ENCODE assay signal across 8 mouse cellular contexts in genomic region chr11:30165861-30166550, GRCm38 (mm10).
DNase-seq lines count a peak whose midpoint lies in the region; TF ChIP-seq lines count a peak whose summit lies in the region.

No protein-coding gene starts in this region.

- no peaks in the 10 kb centered on the region for H3K36me3 ChIP-seq in spleen, adult 2 months (ENCODE audit: control insufficient read depth, insufficient read depth, low read length)

- WGBS in spleen, adult 2 months, result 20% methylated on average over 5 of the region's 5 CpGs

- TF ChIP-seq CTCF in spleen, adult 2 months (IDR thresholded peaks at IDR 0.05; ENCODE audit: extremely low read depth, insufficient read depth, insufficient read length, insufficient replicate concordance), result no peak

- DNase-seq in spleen, adult 2 months (ENCODE audit: low read depth in 1 of 2, low spot score in 2 of 2), result no peak
- DNase-seq in spleen, adult 12 weeks (ENCODE audit: low spot score), result no peak
- peak; percentile 30 for DNase-seq in induced T-regulatory cell, adult 2 months (ENCODE audit: low read depth)
- peak; percentile 49 for DNase-seq in lung, postnatal 10 days
- no peak for DNase-seq in cerebellum, adult 9-11 months
- DNase-seq in ovary, postnatal 10 days (ENCODE audit: low spot score), result no peak
- DNase-seq in adrenal gland, adult 2 months, result no peak
- DNase-seq in adipocyte (ENCODE audit: low spot score), result no peak

- H3K4me3 ChIP-seq in spleen, adult 2 months (ENCODE audit: extremely low read depth, insufficient read depth, insufficient read length), result no peak overlapping the region

- H3K4me1 ChIP-seq in spleen, adult 2 months (ENCODE audit: control insufficient read depth, insufficient read depth, insufficient read length), result peaks cover 20% of the 10 kb centered on the region

- H3K27me3 ChIP-seq in spleen, adult 2 months (ENCODE audit: control insufficient read depth, insufficient read depth, low read length), result no peaks in the 10 kb centered on the region

- peak overlapping the region; percentile 61; the same call in 1 of the 2 replicates for H3K27ac ChIP-seq in spleen, adult 2 months (ENCODE audit: insufficient read depth, low read length)

- no peak for TF ChIP-seq POLR2A in spleen, adult 2 months (IDR thresholded peaks at IDR 0.05; ENCODE audit: low read depth, low read length)

Comparison
In these comparisons a context has a peak if more than half of its experiments do, and no peak if none do; other contexts are left out.
1. DNase-seq: peak in induced T-regulatory cell, adult 2 months (single experiment) and lung, postnatal 10 days (single experiment); none in spleen, adult 2 months (0 of 2), spleen, adult 12 weeks (single experiment), cerebellum, adult 9-11 months (single experiment), ovary, postnatal 10 days (single experiment), adrenal gland, adult 2 months (single experiment) and adipocyte (single experiment).